Mouse (Mus musculus) heart, embryonic 14.5 days (tissue): ENCODE data around the gene Neurod4. TPM values are rescaled to one million over a fixed set of nuclear protein-coding genes. Genes with fewer than 3 reads are reported as not detected.

Source experiments
- ATAC-seq: fragments of 200-750 bp; cut with Nextera tagmentation; 2 replicates; pipeline ENCODE4 v1.8.0; 2017; ENCODE audit warnings: low read depth, moderate TSS enrichment; ENCODE audit not compliant: insufficient number of reproducible peaks, insufficient read depth, low FRiP score
- H3K27ac ChIP-seq, 2 experiments: fragments of 200-500 bp in 1 of 2; fragments of 300-500 bp in 1 of 2; sonication (generic) in 1 of 2; replicated peaks in 1 of 2; 2 replicates each; pipeline ENCODE4 v1.5.1; 2012 to 2014; ENCODE audit warnings: low read depth in 2 of 2, low read length in 2 of 2, control low read depth in 1 of 2, mild to moderate bottlenecking in 1 of 2, mixed read lengths in 1 of 2; ENCODE audit not compliant: control insufficient read depth in 1 of 2, insufficient read depth in 1 of 2
- H3K27me3 ChIP-seq: fragments of 300-500 bp; sonication (generic); 2 replicates; pipeline ENCODE4 v1.6.1; 2014; ENCODE audit warnings: mild to moderate bottlenecking, low read length, control low read depth; ENCODE audit not compliant: control insufficient read depth, insufficient read depth
- H3K36me3 ChIP-seq: fragments of 300-500 bp; sonication (generic); 2 replicates; pipeline ENCODE4 v1.6.1; 2014; ENCODE audit warnings: mild to moderate bottlenecking, control low read depth, low read length, mixed read lengths; ENCODE audit not compliant: control insufficient read depth, insufficient read depth
- H3K4me1 ChIP-seq, 2 experiments: fragments of 200-500 bp in 1 of 2; fragments of 300-500 bp in 1 of 2; sonication (generic) in 1 of 2; 2 replicates each; pipeline ENCODE4 v1.6.1; 2012 to 2014; ENCODE audit warnings: low read length in 2 of 2, control low read depth in 1 of 2, mixed read lengths in 1 of 2; ENCODE audit not compliant: control insufficient read depth in 2 of 2, insufficient read depth in 2 of 2
- H3K4me2 ChIP-seq: fragments of 300-500 bp; sonication (generic); 2 replicates; pipeline ENCODE4 v1.6.1; 2014; ENCODE audit warnings: mild to moderate bottlenecking, low read length
- H3K4me3 ChIP-seq, 2 experiments: fragments of 200-500 bp in 1 of 2; fragments of 300-500 bp in 1 of 2; sonication (generic) in 1 of 2; 2 replicates each; pipeline ENCODE4 v1.5.1; 2012 to 2014; ENCODE audit warnings: low read length in 2 of 2, mild to moderate bottlenecking in 2 of 2, control low read depth in 1 of 2, low read depth in 1 of 2, moderate library complexity in 1 of 2; ENCODE audit not compliant: control insufficient read depth in 1 of 2, insufficient read depth in 1 of 2
- H3K9ac ChIP-seq: fragments of 300-500 bp; sonication (generic); 2 replicates; pipeline ENCODE4 v1.6.1; 2014; ENCODE audit warnings: mild to moderate bottlenecking, low read length
- H3K9me3 ChIP-seq: fragments of 300-500 bp; sonication (generic); 2 replicates; pipeline ENCODE4 v1.6.1; 2016; ENCODE audit warnings: low read length, control low read depth; ENCODE audit not compliant: control insufficient read depth
- WGBS: fragments of 180-500 bp; shearing (Covaris S2); extraction: QIAGEN DNeasy Blood & Tissue Kit; methylation state at CpG from one replicate; pipeline ENCODE4 v1.1.7; 2014; 5-methylcytosine and 5-hydroxymethylcytosine counted together
- polyA plus RNA-seq: library from polyadenylated mRNA; unstranded; fragments of >200 nt; fragmentation: Nextera tagmentation; extraction: Ambion mirVana; gene quantifications from 2 replicates; pipeline ENCODE4 v1.2.1, GENCODE M21; 2014

Neurod4 gene
- polyA plus RNA-seq, 1 experiment from 2014 or later: not detected

- no peaks in the 10 kb centered on the region for H3K9me3 ChIP-seq
- ATAC-seq: no peak
- H3K27ac ChIP-seq: no peak overlapping the region
- 59% methylated on average over 2 of the region's 2 CpGs for WGBS
- H3K36me3 ChIP-seq: no peaks in the 10 kb centered on the region
- no peak overlapping the region for H3K4me2 ChIP-seq
- no peak overlapping the region for H3K4me3 ChIP-seq
- H3K27me3 ChIP-seq: no peaks in the 10 kb centered on the region
- no peaks in the 10 kb centered on the region for H3K4me1 ChIP-seq
- H3K9ac ChIP-seq: no peak overlapping the region
Observed at GRCm38 (mm10) chr10:130276496-130276895, 3.5 kb downstream of the Neurod4 start.

- 50% methylated on average over 2 of the region's 2 CpGs for WGBS
- no peak overlapping the region for H3K27ac ChIP-seq
- H3K9ac ChIP-seq: no peak overlapping the region
- ATAC-seq: no peak
- H3K27me3 ChIP-seq: no peaks in the 10 kb centered on the region
- no peaks in the 10 kb centered on the region for H3K4me1 ChIP-seq
- no peak overlapping the region for H3K4me3 ChIP-seq
- no peaks in the 10 kb centered on the region for H3K9me3 ChIP-seq
- H3K36me3 ChIP-seq: no peaks in the 10 kb centered on the region
- no peak overlapping the region for H3K4me2 ChIP-seq
Observed at GRCm38 (mm10) chr10:130275759-130276158, 4.3 kb downstream of the Neurod4 start.

GRCm38 (mm10) chr10:130263203-130263602 lies 16.8 kb downstream of the Neurod4 start:
- no peak for ATAC-seq
- H3K4me2 ChIP-seq: no peak overlapping the region
- no peaks in the 10 kb centered on the region for H3K27me3 ChIP-seq
- no peak overlapping the region for H3K9ac ChIP-seq
- 49% methylated on average over 4 of the region's 4 CpGs for WGBS
- H3K4me3 ChIP-seq: no peak overlapping the region
- no peaks in the 10 kb centered on the region for H3K9me3 ChIP-seq
- H3K4me1 ChIP-seq: no peaks in the 10 kb centered on the region
- H3K36me3 ChIP-seq: no peaks in the 10 kb centered on the region
- no peak overlapping the region for H3K27ac ChIP-seq

- no peak overlapping the region for H3K9ac ChIP-seq
- H3K27ac ChIP-seq: no peak overlapping the region
- no peaks in the 10 kb centered on the region for H3K36me3 ChIP-seq
- H3K4me2 ChIP-seq: no peak overlapping the region
- 0 out of 4 replicates have a peak, but pooled peaks cover 0 to 4% of the 10 kb centered on the region in 2 experiments for H3K4me1 ChIP-seq
- H3K4me3 ChIP-seq: no peak overlapping the region
- H3K9me3 ChIP-seq: no peaks in the 10 kb centered on the region
- no peak for ATAC-seq
- no peaks in the 10 kb centered on the region for H3K27me3 ChIP-seq
- 71% methylated on average over 1 of the region's 1 CpGs for WGBS
Observed at GRCm38 (mm10) chr10:130259483-130259882, 20.6 kb downstream of the Neurod4 start.

- H3K36me3 ChIP-seq: no peaks in the 10 kb centered on the region
- no peaks in the 10 kb centered on the region for H3K4me1 ChIP-seq
Observed at GRCm38 (mm10) chr10:130244271-130244670, 35.8 kb downstream of the Neurod4 start.

GRCm38 (mm10) chr10:130238318-130239209 lies 41.5 kb downstream of the Neurod4 start:
- H3K9me3 ChIP-seq: no peaks in the 10 kb centered on the region
- no peaks in the 10 kb centered on the region for H3K4me1 ChIP-seq
- no peaks in the 10 kb centered on the region for H3K27me3 ChIP-seq
- WGBS: 76% methylated on average over 2 of the region's 2 CpGs
- no peak overlapping the region for H3K9ac ChIP-seq
- H3K4me3 ChIP-seq: no peak overlapping the region
- no peak for ATAC-seq
- no peak overlapping the region for H3K27ac ChIP-seq
- no peaks in the 10 kb centered on the region for H3K36me3 ChIP-seq
- no peak overlapping the region for H3K4me2 ChIP-seq

More at GRCm38 (mm10) chr10:130244271-130244670, 35.8 kb downstream of the Neurod4 start:
- WGBS: 12% methylated on average over 2 of the region's 2 CpGs
- Histone ChIP-seq H3K27ac (no peak overlapping the region), H3K4me2 (no peak overlapping the region), H3K27me3 (no peaks in the 10 kb centered on the region), H3K4me3 (no peak overlapping the region), H3K9ac (no peak overlapping the region), H3K9me3 (no peaks in the 10 kb centered on the region)
- ATAC-seq: no peak

- no peak overlapping the region for H3K4me2 ChIP-seq
- H3K4me1 ChIP-seq: no peaks in the 10 kb centered on the region
- H3K9me3 ChIP-seq: no peaks in the 10 kb centered on the region
- no peak for ATAC-seq
- WGBS: 50% methylated on average over 1 of the region's 1 CpGs
- no peak overlapping the region for H3K4me3 ChIP-seq
- H3K9ac ChIP-seq: no peak overlapping the region
- no peaks in the 10 kb centered on the region for H3K27me3 ChIP-seq
- no peak overlapping the region for H3K27ac ChIP-seq
- no peaks in the 10 kb centered on the region for H3K36me3 ChIP-seq
Observed at GRCm38 (mm10) chr10:130234576-130234975, 45.5 kb downstream of the Neurod4 start.
